Comparison of ENCODE assay signal across 11 mouse cellular contexts in genomic region chr9:32709359-32709758, GRCm38 (mm10).
DNase-seq lines count a peak whose midpoint lies in the region; ATAC-seq lines count a peak whose summit lies in the region.
"Had no signal": no experiment of that assay in that cellular context is flagged by ENCODE, and none has a peak within 500 bp of the region (broad histone marks: within the 10 kb centered on the region; RNA-seq: fewer than 3 reads in every experiment).

No protein-coding gene starts in this region.

- 0 out of 2 replicates have a peak, but pooled peaks cover 8% of the 10 kb centered on the region for H3K36me3 ChIP-seq in heart, embryonic 14.5 days (ENCODE audit: control insufficient read depth, insufficient read depth, low read length)
- H3K36me3 ChIP-seq: neural tube, embryonic 13.5 days had no signal

- peak overlapping the region in 1 of 2 experiments; percentile 57; a peak in 2 of 4 replicates for H3K27ac ChIP-seq in heart, embryonic 14.5 days (replicated peaks in 1 of 2; ENCODE audit: control insufficient read depth in 1 of 2, insufficient read depth in 1 of 2, low read depth in 2 of 2, low read length in 2 of 2)
- H3K27ac ChIP-seq in brown adipose tissue, adult 24 weeks (replicated peaks; ENCODE audit: low read depth, low read length): no peak overlapping the region; the same call in 1 of the 2 replicates
- H3K27ac ChIP-seq: layer of hippocampus, adult 2 months; neural tube, embryonic 13.5 days had no signal

- intact Hi-C loops in left cerebral cortex, postnatal 4 days (cut with DNase I): no loop called here

- peaks cover 30 to 74% of the 10 kb centered on the region in 2 experiments for H3K4me1 ChIP-seq in heart, embryonic 14.5 days (ENCODE audit: control insufficient read depth in 2 of 2, insufficient read depth in 2 of 2, low read length in 2 of 2)
- peaks cover 48% of the 10 kb centered on the region for H3K4me1 ChIP-seq in brown adipose tissue, adult 24 weeks (ENCODE audit: control insufficient read depth, insufficient read depth, insufficient read length, low read length)

- ATAC-seq in heart, embryonic 14.5 days (ENCODE audit: insufficient number of reproducible peaks, insufficient read depth, low FRiP score, low read depth): no peak

- no peaks in the 10 kb centered on the region for H3K27me3 ChIP-seq in heart, embryonic 14.5 days (ENCODE audit: control insufficient read depth, insufficient read depth, low read length)

- H3K4me3 ChIP-seq in heart, embryonic 14.5 days (ENCODE audit: control insufficient read depth in 1 of 2, insufficient read depth in 1 of 2, low read depth in 1 of 2, low read length in 2 of 2): no peak overlapping the region
- 0 out of 2 replicates have a peak overlapping the region, but pooled peaks have one; percentile 3 for H3K4me3 ChIP-seq in brown adipose tissue, adult 24 weeks (ENCODE audit: insufficient read depth, low read depth, low read length)
- H3K4me3 ChIP-seq: layer of hippocampus, adult 2 months; neural tube, embryonic 13.5 days had no signal

- WGBS in heart, embryonic 14.5 days: 10% methylated on average over 5 of the region's 5 CpGs

- H3K9me3 ChIP-seq in heart, embryonic 14.5 days (ENCODE audit: control insufficient read depth, low read length): no peaks in the 10 kb centered on the region

- peak overlapping the region; percentile 27 for H3K4me2 ChIP-seq in heart, embryonic 14.5 days (ENCODE audit: low read length)
- H3K4me2 ChIP-seq: neural tube, embryonic 13.5 days had no signal

- no peak for DNase-seq in heart, adult 8-10 months (ENCODE audit: low spot score)
- DNase-seq in kidney, postnatal 10 days: peak; percentile 71
- DNase-seq in lung, postnatal 36 days: peak; percentile 83
- DNase-seq in left cerebral cortex, postnatal 4 days: no peak
- no peak for DNase-seq in urinary bladder, postnatal 36 days (ENCODE audit: low spot score in 2 of 2)
- DNase-seq in layer of hippocampus, adult 9-11 months: no peak
- DNase-seq: cerebellum, postnatal 36 days had no signal

- H3K9ac ChIP-seq in heart, embryonic 14.5 days (ENCODE audit: low read length): peak overlapping the region; percentile 21; the same call in 1 of the 2 replicates
- H3K9ac ChIP-seq: neural tube, embryonic 13.5 days had no signal

Comparison
In these comparisons a context has a peak if more than half of its experiments do, and no peak if none do; other contexts are left out.
1. DNase-seq: peak in kidney, postnatal 10 days (single experiment) and lung, postnatal 36 days (single experiment); none in heart, adult 8-10 months (single experiment), left cerebral cortex, postnatal 4 days (single experiment), urinary bladder, postnatal 36 days (0 of 2) and layer of hippocampus, adult 9-11 months (single experiment).